Mouse (Mus musculus) limb, embryonic 14.5 days (tissue): Measurements from ENCODE around the gene Pde3b. TPM values are rescaled to one million over a fixed set of nuclear protein-coding genes. Genes with fewer than 3 reads are reported as not detected.

Experiments
- ATAC-seq: fragments of 200-750 bp; cut with Nextera tagmentation; 2 replicates; pipeline ENCODE4 v1.8.0; 2017; ENCODE audit warnings: low read depth, moderate number of reproducible peaks, moderate TSS enrichment; ENCODE audit not compliant: low FRiP score
- DNase-seq: peaks from one replicate; pipeline ENCODE4 v3.0.0-alpha.2; 2015; ENCODE audit warnings: low spot score
- H3K27ac ChIP-seq: fragments of 300-500 bp; sonication (generic); replicated peaks from 2 replicates; pipeline ENCODE4 v1.5.1; 2014; ENCODE audit warnings: low read depth, mild to moderate bottlenecking, low read length, moderate library complexity, mixed read lengths
- H3K27me3 ChIP-seq: fragments of 300-500 bp; sonication (generic); 2 replicates; pipeline ENCODE4 v1.6.1; 2014; ENCODE audit warnings: low read length, mixed read lengths; ENCODE audit not compliant: control insufficient read depth, insufficient read depth
- H3K36me3 ChIP-seq: fragments of 300-500 bp; sonication (generic); 2 replicates; pipeline ENCODE4 v1.6.1; 2014; ENCODE audit warnings: mild to moderate bottlenecking, low read length, moderate library complexity, mixed read lengths; ENCODE audit not compliant: control insufficient read depth, insufficient read depth
- H3K4me1 ChIP-seq: fragments of 300-500 bp; sonication (generic); 2 replicates; pipeline ENCODE4 v1.6.1; 2014; ENCODE audit warnings: antibody characterized with exemption, low read length, mixed read lengths; ENCODE audit not compliant: control insufficient read depth, insufficient read depth
- H3K4me2 ChIP-seq: fragments of 300-500 bp; sonication (generic); replicated peaks from 2 replicates; pipeline ENCODE4 v1.6.1; 2014; ENCODE audit warnings: low read depth, mild to moderate bottlenecking, low read length, moderate library complexity; ENCODE audit not compliant: severe bottlenecking
- H3K4me3 ChIP-seq: fragments of 300-500 bp; sonication (generic); replicated peaks from 2 replicates; pipeline ENCODE4 v1.5.1; 2014; ENCODE audit warnings: low read length
- H3K9ac ChIP-seq: fragments of 300-500 bp; sonication (generic); 2 replicates; pipeline ENCODE4 v1.6.1; 2014; ENCODE audit warnings: mild to moderate bottlenecking, low read depth, low read length, moderate library complexity; ENCODE audit not compliant: severe bottlenecking
- H3K9me3 ChIP-seq: fragments of 300-500 bp; sonication (generic); 2 replicates; pipeline ENCODE4 v1.6.1; 2016; ENCODE audit warnings: low read length; ENCODE audit not compliant: control insufficient read depth
- POLR2A ChIP-seq: fragments of 200-500 bp; IDR thresholded peaks from 2 replicates; pipeline ENCODE4 v1.8.0; 2012; ENCODE audit warnings: inconsistent platforms, mild to moderate bottlenecking, moderate library complexity, borderline replicate concordance; ENCODE audit not compliant: insufficient read depth, insufficient read length; ENCODE audit errors: extremely low read depth
- WGBS: fragments of 180-500 bp; shearing (Covaris S2); extraction: QIAGEN DNeasy Blood & Tissue Kit; methylation state at CpG from one replicate; pipeline ENCODE4 v1.1.7; 2014; 5-methylcytosine and 5-hydroxymethylcytosine counted together
- polyA plus RNA-seq, 2 experiments: library from polyadenylated mRNA; depleted of rRNA in 1 of 2; stranded (reverse) in 1 of 2; unstranded in 1 of 2; fragments of >200 nt; fragmentation: Nextera tagmentation in 1 of 2; extraction: Ambion mirVana in 1 of 2; gene quantifications; 2 replicates each; pipeline versions ENCODE4 v1.2.1 to v1.2.3; 2012 to 2014

Pde3b gene
- polyA plus RNA-seq, 2 experiments, result 8.2 to 8.9 TPM

DNA sequence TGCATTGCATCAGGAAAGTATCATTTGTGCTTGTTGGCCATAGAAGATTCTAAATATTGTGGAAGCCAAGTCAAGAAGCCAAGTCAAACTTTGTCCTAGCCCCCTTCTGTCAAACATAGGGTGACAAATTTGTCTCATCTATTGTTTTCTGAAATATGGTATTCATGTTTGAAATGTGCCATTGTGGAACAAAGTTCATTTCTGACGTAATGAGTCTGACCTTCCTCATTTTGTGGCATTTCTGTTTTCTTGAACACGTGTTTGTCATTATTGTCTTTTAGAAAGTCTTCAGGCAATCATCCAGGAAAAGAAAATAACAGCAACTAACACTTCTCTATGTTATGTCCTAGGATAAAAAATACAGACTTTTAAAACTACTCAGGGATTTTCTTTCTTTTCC lies 46.6 kb downstream of the Pde3b start:
- no peak for TF ChIP-seq POLR2A
- DNase-seq, result no peak
- WGBS, result 68% methylated on average over 2 of the region's 2 CpGs

DNA sequence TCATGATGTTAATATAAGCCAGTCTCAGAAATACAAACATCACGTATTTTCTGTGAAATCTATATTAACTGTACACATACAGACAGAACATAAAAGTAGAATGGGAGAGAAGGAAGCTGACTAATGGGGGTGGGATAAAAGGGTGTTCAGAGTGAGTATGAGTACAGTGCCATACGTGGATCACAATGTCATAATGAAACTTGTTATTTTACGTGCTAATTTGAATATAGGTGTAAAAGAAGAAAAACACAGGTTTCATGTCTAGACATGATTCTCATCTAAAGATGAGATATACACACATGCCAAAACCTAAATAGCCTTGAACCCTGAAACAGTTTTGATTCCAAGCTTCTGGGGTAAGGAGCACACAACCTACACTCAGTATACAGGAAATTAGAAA lies 51.3 kb downstream of the Pde3b start:
- H3K27me3 ChIP-seq, result no peaks in the 10 kb centered on the region
- no peak overlapping the region for H3K4me3 ChIP-seq
- no peaks in the 10 kb centered on the region for H3K36me3 ChIP-seq
- TF ChIP-seq POLR2A, result no peak
- no peak overlapping the region for H3K27ac ChIP-seq
- no peak overlapping the region for H3K4me2 ChIP-seq
- H3K9ac ChIP-seq, result no peak overlapping the region
- no peak for ATAC-seq
- WGBS, result 87% methylated on average over 3 of the region's 3 CpGs
- H3K9me3 ChIP-seq, result no peaks in the 10 kb centered on the region
- DNase-seq, result no peak
- no peaks in the 10 kb centered on the region for H3K4me1 ChIP-seq

More for the DNA sequence above, 46.6 kb downstream of the Pde3b start:
- Histone ChIP-seq H3K4me1 (no peaks in the 10 kb centered on the region), H3K27me3 (no peaks in the 10 kb centered on the region), H3K4me3 (no peak overlapping the region), H3K36me3 (no peaks in the 10 kb centered on the region), H3K4me2 (no peak overlapping the region), H3K9ac (no peak overlapping the region), H3K27ac (no peak overlapping the region), H3K9me3 (no peaks in the 10 kb centered on the region)
- no peak for ATAC-seq

DNA sequence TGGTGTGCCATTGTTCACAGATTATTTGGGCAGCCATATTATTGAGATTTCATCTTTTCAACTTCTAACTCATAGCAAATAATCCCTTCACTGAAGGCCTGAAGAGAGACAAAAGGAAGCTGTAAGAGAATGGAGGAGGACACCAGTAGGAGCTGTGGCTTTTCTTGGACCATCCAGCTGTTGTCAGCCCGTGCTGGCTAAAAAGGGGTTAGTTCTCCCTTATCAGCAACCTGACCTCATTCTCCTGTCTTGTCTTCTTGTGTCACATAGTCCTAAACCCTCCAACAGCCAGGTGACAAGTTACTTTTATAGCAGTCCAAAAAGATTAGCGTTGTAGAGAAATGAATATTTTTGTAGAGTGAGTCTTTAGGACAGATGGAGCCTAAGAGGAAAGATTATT lies 57.4 kb downstream of the Pde3b start:
- no peaks in the 10 kb centered on the region for H3K27me3 ChIP-seq
- WGBS, result 78% methylated on average over 2 of the region's 2 CpGs
- H3K4me3 ChIP-seq, result no peak overlapping the region
- no peaks in the 10 kb centered on the region for H3K36me3 ChIP-seq
- TF ChIP-seq POLR2A, result no peak
- H3K27ac ChIP-seq, result no peak overlapping the region
- H3K9ac ChIP-seq, result no peak overlapping the region
- no peak overlapping the region for H3K4me2 ChIP-seq
- DNase-seq, result no peak
- no peak for ATAC-seq
- no peaks in the 10 kb centered on the region for H3K9me3 ChIP-seq
- H3K4me1 ChIP-seq, result no peaks in the 10 kb centered on the region

DNA sequence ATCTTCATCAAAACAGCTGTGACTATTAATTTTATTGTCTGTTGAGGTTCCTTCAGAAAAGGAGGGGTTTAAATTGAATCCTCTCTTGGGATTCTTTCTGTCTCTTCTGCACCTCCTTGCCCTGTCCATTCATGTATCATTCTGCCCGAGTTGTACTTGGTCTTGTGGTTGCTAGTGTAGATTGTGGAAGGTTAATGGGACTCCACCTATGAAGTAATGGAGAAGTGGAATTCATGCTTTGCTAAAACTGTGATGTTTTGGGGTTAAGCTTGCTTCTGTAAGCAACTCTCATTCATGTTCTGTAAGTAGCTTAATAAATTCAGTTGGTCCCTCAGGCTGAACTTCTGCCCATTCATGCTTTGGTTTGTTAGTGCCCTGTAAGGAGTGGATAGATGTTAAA lies 59.8 kb downstream of the Pde3b start:
- no peaks in the 10 kb centered on the region for H3K27me3 ChIP-seq
- no peak overlapping the region for H3K27ac ChIP-seq
- H3K36me3 ChIP-seq, result no peaks in the 10 kb centered on the region
- no peak overlapping the region for H3K9ac ChIP-seq
- no peak for DNase-seq
- no peak overlapping the region for H3K4me2 ChIP-seq
- 75% methylated on average over 1 of the region's 1 CpGs for WGBS
- no peak for ATAC-seq
- H3K4me3 ChIP-seq, result no peak overlapping the region
- no peak for TF ChIP-seq POLR2A
- no peaks in the 10 kb centered on the region for H3K4me1 ChIP-seq
- H3K9me3 ChIP-seq, result no peaks in the 10 kb centered on the region

DNA sequence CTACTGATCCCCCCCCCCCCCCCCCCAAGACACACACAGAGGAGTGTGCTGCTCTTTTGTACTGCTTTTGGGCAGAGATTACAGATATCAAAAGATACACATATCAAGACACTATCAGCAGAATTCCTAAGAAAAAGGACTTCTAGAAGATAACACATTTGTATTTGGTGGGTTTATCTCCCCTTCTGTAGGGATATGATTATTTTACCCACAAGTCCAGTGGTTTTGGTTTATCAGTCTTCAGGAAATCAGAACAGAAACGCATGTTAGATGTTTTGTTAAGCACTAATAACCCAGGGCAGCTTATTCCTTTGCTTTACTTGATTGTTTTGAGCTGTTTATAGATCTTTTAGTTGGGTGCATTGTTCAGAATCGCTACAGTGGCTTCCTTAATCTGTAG lies 62.8 kb downstream of the Pde3b start:
- H3K27me3 ChIP-seq, result no peaks in the 10 kb centered on the region
- DNase-seq, result no peak
- ATAC-seq, result no peak
- TF ChIP-seq POLR2A, result no peak
- H3K4me2 ChIP-seq, result no peak overlapping the region
- WGBS, result 89% methylated on average over 2 of the region's 2 CpGs
- H3K9ac ChIP-seq, result no peak overlapping the region
- H3K4me3 ChIP-seq, result no peak overlapping the region
- no peaks in the 10 kb centered on the region for H3K9me3 ChIP-seq
- no peaks in the 10 kb centered on the region for H3K36me3 ChIP-seq
- H3K4me1 ChIP-seq, result no peaks in the 10 kb centered on the region
- H3K27ac ChIP-seq, result no peak overlapping the region

DNA sequence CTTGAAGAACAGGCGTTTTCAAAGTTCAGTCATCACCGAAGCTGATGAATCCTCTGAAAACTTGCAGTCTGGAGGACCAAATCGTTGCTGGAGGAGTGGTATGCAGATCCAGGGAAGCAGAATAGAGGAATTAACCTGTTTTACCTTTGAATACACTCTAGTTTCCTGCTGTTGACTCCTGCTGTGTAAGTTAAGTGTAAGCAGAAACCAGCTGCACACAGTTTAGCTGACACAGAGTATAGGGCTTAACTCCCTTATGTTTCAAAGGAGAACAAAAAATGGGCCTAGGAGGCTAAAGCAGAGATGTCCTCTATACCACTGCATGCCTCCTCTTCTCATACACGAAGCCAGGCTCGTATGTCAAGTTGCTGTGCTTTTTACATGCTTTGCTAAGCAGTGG lies 63.8 kb downstream of the Pde3b start:
- 34% methylated on average over 5 of the region's 5 CpGs for WGBS
- no peaks in the 10 kb centered on the region for H3K4me1 ChIP-seq
- H3K27me3 ChIP-seq, result no peaks in the 10 kb centered on the region
- TF ChIP-seq POLR2A, result no peak
- ATAC-seq (no peak), DNase-seq (no peak)
- no peak overlapping the region for H3K4me2 ChIP-seq
- H3K9ac ChIP-seq, result no peak overlapping the region
- H3K9me3 ChIP-seq, result no peaks in the 10 kb centered on the region
- H3K27ac ChIP-seq, result no peak overlapping the region
- H3K4me3 ChIP-seq, result no peak overlapping the region
- no peaks in the 10 kb centered on the region for H3K36me3 ChIP-seq
